Mouse (Mus musculus) forebrain, embryonic 16.5 days (tissue): ENCODE measurements around the gene Dnah8. TPM values are rescaled to one million over a fixed set of nuclear protein-coding genes. Genes with fewer than 3 reads are reported as not detected.

ENCODE experiments used
- ATAC-seq: fragments of 200-750 bp; cut with Nextera tagmentation; 2 replicates; pipeline ENCODE4 v1.8.0; 2017; ENCODE audit warnings: mild to moderate bottlenecking, moderate library complexity
- H3K27ac ChIP-seq: fragments of 300-500 bp; sonication (generic); 2 replicates; pipeline ENCODE4 v1.5.1; 2014; ENCODE audit warnings: low read length, control low read depth
- H3K27me3 ChIP-seq: fragments of 300-500 bp; sonication (generic); replicated peaks from 2 replicates; pipeline ENCODE4 v1.6.1; 2014; ENCODE audit warnings: low read length; ENCODE audit not compliant: control insufficient read depth, insufficient read depth
- H3K36me3 ChIP-seq: fragments of 300-500 bp; sonication (generic); 2 replicates; pipeline ENCODE4 v1.6.1; 2014; ENCODE audit not compliant: control insufficient read depth, insufficient read depth
- H3K4me1 ChIP-seq: fragments of 300-500 bp; sonication (generic); replicated peaks from 2 replicates; pipeline ENCODE4 v1.6.1; 2014; ENCODE audit warnings: low read length; ENCODE audit not compliant: control insufficient read depth, insufficient read depth
- H3K4me2 ChIP-seq: fragments of 300-500 bp; sonication (generic); 2 replicates; pipeline ENCODE4 v1.6.1; 2014; ENCODE audit warnings: mild to moderate bottlenecking, low read length, control low read depth
- H3K4me3 ChIP-seq: fragments of 300-500 bp; sonication (generic); replicated peaks from 2 replicates; pipeline ENCODE4 v1.5.1; 2014; ENCODE audit warnings: mild to moderate bottlenecking, low read length, control low read depth
- H3K9ac ChIP-seq: fragments of 300-500 bp; sonication (generic); replicated peaks from 2 replicates; pipeline ENCODE4 v1.6.1; 2014; ENCODE audit warnings: low read depth, low read length, control low read depth
- H3K9me3 ChIP-seq: fragments of 300-500 bp; sonication (generic); 2 replicates; pipeline ENCODE4 v1.6.1; 2016; ENCODE audit warnings: low read length; ENCODE audit not compliant: control insufficient read depth
- WGBS: fragments of 180-500 bp; shearing (Covaris S2); extraction: QIAGEN DNeasy Blood & Tissue Kit; methylation state at CpG from one replicate; pipeline ENCODE4 v1.1.7; 2014; 5-methylcytosine and 5-hydroxymethylcytosine counted together
- polyA plus RNA-seq: library from polyadenylated mRNA; unstranded; fragments of >200 nt; fragmentation: Nextera tagmentation; extraction: Ambion mirVana; gene quantifications from 2 replicates; pipeline ENCODE4 v1.2.1, GENCODE M21; 2015

The Dnah8 gene
- polyA plus RNA-seq, 1 experiment from 2014 or later: 1.6 TPM

DNA sequence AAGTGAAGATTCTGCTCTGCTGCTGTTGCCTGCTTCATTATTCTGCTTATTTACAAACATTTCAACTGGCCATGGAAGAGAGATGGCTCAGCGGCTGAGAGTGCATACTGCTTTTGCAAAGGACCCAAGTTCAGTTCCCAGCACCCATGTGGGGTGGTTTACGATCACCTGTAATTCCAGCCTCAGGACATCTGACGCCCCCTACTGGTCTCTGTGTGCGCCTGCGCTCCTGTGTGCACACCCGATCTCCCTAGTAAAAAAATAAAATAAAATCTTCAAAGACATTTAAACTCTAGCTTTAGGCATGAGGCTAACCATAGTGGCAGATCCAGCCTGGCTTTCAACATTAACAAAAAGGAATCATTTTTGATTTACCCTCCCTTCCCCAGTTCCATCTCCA is 48.9 kb downstream of the Dnah8 start:
- Histone ChIP-seq H3K27me3 (no peaks in the 10 kb centered on the region), H3K4me1 (peaks cover 11% of the 10 kb centered on the region; the same call in 1 of the 2 replicates), H3K27ac (no peak overlapping the region), H3K9me3 (no peaks in the 10 kb centered on the region), H3K9ac (no peak overlapping the region), H3K4me3 (no peak overlapping the region), H3K36me3 (no peaks in the 10 kb centered on the region), H3K4me2 (no peak overlapping the region)
- ATAC-seq: no peak
- WGBS: 88% methylated on average over 6 of the region's 6 CpGs

DNA sequence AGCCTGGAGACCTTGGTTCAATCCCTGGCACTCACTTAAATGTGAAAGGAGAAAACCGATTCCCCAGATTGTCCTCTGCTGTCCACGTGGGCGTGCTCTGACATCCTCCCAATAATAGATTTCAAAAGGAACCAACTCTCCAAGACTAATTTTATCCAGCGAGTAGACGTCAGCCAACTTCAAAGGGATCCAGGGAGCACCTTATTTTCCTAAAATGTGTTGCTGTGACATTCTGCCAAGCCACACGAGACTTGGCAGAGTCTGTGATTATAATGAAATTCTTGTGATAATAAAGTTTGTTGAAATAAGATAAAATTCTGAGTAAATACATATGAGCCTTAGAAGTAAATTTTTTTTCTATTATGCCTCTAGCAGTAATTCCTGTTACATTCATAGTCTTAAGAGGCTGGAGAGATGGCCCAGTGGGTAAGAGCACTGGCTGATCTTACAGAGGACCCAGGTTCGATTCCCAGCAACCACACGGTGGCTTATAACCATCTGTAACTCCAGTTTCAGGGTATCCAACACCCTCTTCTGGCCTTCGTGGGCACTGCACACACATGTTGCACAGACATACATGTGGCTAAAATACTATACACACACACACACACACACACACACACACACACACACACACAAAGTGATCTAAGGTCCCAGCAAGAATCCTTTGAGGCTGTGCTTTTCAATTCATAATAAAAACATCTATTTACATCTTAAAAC is 51.0 kb downstream of the Dnah8 start:
- H3K36me3 ChIP-seq: no peaks in the 10 kb centered on the region
- no peaks in the 10 kb centered on the region for H3K9me3 ChIP-seq
- peaks cover 7% of the 10 kb centered on the region; the same call in 1 of the 2 replicates for H3K4me1 ChIP-seq
- no peak overlapping the region for H3K4me2 ChIP-seq
- no peak overlapping the region for H3K4me3 ChIP-seq
- H3K27ac ChIP-seq: no peak overlapping the region
- no peaks in the 10 kb centered on the region for H3K27me3 ChIP-seq
- WGBS: 78% methylated on average over 9 of the region's 9 CpGs
- no peak for ATAC-seq
- no peak overlapping the region for H3K9ac ChIP-seq

DNA sequence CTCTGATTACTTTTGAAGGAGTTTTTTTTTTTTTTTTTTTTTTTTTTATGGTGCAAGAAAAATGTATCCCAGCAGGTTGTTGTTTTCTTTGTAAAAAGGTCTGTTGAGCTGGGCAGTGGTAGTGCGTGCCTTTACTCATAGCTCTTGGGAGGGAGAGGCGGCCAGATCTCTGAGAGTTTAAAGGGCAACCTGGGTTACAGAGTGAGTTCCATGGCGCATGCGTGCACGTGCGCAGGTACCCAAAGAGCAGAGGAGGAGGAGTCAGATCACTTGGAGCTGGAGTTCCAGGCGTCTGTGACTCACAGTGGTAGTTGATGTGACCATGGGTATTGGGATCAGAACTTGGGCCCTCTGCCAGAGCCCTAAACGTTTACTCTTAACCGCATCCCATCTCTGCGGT is 54.4 kb downstream of the Dnah8 start:
- H3K4me3 ChIP-seq: no peak overlapping the region
- 90% methylated on average over 10 of the region's 10 CpGs for WGBS
- H3K4me2 ChIP-seq: no peak overlapping the region
- H3K9me3 ChIP-seq: no peaks in the 10 kb centered on the region
- H3K9ac ChIP-seq: no peak overlapping the region
- no peaks in the 10 kb centered on the region for H3K4me1 ChIP-seq
- no peak overlapping the region for H3K27ac ChIP-seq
- no peaks in the 10 kb centered on the region for H3K36me3 ChIP-seq
- H3K27me3 ChIP-seq: no peaks in the 10 kb centered on the region
- ATAC-seq: no peak

DNA sequence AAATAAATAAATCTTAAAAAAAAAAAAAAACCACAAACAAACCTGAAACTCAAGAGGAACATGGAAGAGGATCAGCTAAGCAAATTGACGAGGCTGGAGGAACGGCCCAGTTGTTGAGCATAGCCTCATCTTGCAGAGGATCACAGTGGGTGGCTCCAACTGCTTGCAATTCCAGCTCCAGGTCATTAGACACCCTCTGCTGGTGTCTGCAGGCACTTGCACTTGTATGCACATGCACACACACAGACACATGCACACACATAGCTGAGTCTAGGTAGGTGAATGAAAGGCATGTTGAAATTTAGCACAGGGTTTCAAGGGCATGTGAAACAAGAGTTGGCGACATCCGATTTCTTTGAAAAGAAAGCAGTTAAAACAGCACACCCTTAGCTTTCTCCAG is 55.5 kb downstream of the Dnah8 start:
- Histone ChIP-seq H3K9me3 (no peaks in the 10 kb centered on the region), H3K4me3 (no peak overlapping the region), H3K4me2 (no peak overlapping the region), H3K27me3 (no peaks in the 10 kb centered on the region), H3K4me1 (no peaks in the 10 kb centered on the region), H3K36me3 (no peaks in the 10 kb centered on the region), H3K9ac (no peak overlapping the region), H3K27ac (no peak overlapping the region)
- ATAC-seq: no peak
- WGBS: 95% methylated on average over 4 of the region's 4 CpGs

DNA sequence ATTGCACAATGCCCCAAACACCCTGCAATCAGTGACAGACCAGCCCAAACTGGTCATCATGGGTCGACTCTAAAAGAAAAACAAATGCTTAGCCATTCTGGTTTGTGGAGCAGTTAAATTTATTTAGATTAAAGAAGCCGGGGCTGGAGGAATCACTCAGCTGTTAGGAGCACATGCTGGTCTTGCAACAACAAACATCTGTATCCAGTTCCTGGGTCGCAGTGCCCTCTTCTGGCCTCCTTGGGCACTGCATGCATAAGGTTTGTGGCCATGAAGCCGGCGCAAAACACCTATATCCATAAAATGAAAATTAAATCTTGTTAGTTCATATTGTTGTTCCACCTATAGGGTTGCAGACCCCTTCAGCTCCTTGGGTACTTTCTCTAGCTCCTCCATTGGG is 57.5 kb downstream of the Dnah8 start:
- Histone ChIP-seq H3K4me2 (no peak overlapping the region), H3K27me3 (no peaks in the 10 kb centered on the region), H3K4me3 (no peak overlapping the region), H3K36me3 (no peaks in the 10 kb centered on the region), H3K27ac (no peak overlapping the region), H3K4me1 (no peaks in the 10 kb centered on the region), H3K9ac (no peak overlapping the region), H3K9me3 (no peaks in the 10 kb centered on the region)
- 35% methylated on average over 5 of the region's 5 CpGs for WGBS
- ATAC-seq: no peak

DNA sequence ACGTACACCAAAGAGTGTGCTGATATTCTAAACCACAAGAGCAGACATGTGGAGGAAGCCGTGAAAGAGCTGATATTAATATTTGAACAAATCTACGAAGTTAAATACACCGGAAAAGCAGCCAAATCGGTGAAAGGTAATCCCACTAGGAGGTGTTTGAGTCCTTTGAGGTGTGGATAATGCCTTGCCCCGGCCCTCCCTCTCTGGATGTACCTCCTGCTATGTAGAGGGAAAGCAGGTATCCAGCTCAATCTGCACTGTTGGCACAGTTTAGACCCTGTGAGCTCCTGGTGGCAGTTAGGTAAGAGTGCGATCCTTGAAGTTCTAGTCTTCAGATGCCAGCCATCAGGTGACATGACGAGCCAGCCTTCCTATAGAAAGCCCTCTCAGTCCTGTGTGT is 66.0 kb downstream of the Dnah8 start:
- no peak for ATAC-seq

DNA sequence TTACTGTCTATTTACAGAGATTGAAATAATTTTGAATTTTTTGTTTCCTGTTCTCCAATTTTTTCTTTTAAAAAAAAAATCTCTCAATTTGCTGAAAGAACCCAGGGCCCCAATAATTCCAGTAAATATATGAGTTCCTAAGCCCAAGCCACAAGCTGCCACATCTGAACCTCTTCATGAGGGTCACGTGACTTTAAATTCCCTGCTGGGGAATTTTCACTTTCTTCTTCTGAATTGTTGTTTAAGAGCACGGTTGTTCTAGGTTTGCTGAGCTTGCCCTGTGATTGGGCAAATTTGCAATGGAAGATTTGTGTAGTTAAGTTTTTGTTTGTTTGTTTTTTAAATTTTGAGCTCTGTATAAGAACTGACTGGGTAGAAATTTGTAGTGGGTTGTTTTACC is 67.3 kb downstream of the Dnah8 start:
- Histone ChIP-seq H3K27me3 (no peaks in the 10 kb centered on the region), H3K36me3 (no peaks in the 10 kb centered on the region), H3K27ac (no peak overlapping the region), H3K9ac (no peak overlapping the region), H3K4me1 (no peaks in the 10 kb centered on the region), H3K4me2 (no peak overlapping the region), H3K4me3 (no peak overlapping the region), H3K9me3 (no peaks in the 10 kb centered on the region)
- no peak for ATAC-seq
- WGBS: 66% methylated on average over 2 of the region's 2 CpGs

More for the DNA sequence above, 66.0 kb downstream of the Dnah8 start:
- Histone ChIP-seq H3K4me1 (no peaks in the 10 kb centered on the region), H3K27ac (no peak overlapping the region), H3K9me3 (no peaks in the 10 kb centered on the region), H3K9ac (no peak overlapping the region), H3K27me3 (no peaks in the 10 kb centered on the region), H3K4me2 (no peak overlapping the region), H3K36me3 (no peaks in the 10 kb centered on the region), H3K4me3 (no peak overlapping the region)
- 81% methylated on average over 8 of the region's 8 CpGs for WGBS

DNA sequence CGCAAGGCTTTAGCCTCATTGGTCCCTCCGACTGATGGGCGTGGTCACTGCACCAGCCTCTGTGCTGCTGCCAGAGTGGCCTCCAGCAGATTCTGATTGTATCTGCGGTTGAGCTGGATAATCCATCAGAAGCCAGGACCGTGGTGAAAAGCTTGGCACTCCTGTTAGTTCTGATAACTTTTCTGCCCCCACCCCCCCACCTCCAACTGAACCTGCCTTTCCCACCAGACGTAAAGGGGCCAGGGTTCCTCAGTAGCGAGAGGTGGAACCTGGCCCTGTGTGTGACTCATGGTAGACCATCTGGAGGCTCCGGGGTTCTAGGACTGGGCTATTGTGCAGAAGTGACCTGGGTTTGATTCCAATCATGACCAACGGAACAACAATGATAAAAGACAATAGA is 70.1 kb downstream of the Dnah8 start:
- Histone ChIP-seq H3K27me3 (no peaks in the 10 kb centered on the region), H3K36me3 (no peaks in the 10 kb centered on the region), H3K9me3 (no peaks in the 10 kb centered on the region), H3K4me1 (no peaks in the 10 kb centered on the region), H3K27ac (no peak overlapping the region), H3K9ac (no peak overlapping the region), H3K4me3 (no peak overlapping the region), H3K4me2 (no peak overlapping the region)
- no peak for ATAC-seq
- WGBS: 85% methylated on average over 9 of the region's 9 CpGs

DNA sequence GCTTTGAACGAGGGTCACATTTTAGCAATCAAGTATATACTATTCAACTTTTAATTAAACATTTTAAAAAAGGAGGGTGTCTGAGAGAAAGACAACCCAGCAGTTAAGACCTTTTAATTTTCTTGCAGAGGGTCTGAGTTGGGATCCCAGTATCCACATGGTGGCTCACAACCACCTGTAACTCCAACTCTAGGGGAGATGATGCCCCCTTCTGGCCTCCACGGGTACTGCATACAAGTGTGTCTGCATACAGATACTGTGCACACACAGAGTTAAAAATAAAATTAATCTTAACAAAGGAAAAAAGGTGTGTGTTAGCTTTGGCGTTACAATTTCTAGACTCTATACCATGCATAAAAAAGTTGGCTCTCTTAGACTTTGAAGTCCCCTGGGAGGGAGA is 90.6 kb downstream of the Dnah8 start:
- no peaks in the 10 kb centered on the region for H3K4me1 ChIP-seq
- WGBS: 84% methylated on average over 3 of the region's 3 CpGs
- no peaks in the 10 kb centered on the region for H3K9me3 ChIP-seq
- H3K4me3 ChIP-seq: no peak overlapping the region
- H3K27me3 ChIP-seq: no peaks in the 10 kb centered on the region
- no peak overlapping the region for H3K4me2 ChIP-seq
- no peak overlapping the region for H3K9ac ChIP-seq
- no peak for ATAC-seq
- no peak overlapping the region for H3K27ac ChIP-seq
- no peaks in the 10 kb centered on the region for H3K36me3 ChIP-seq

DNA sequence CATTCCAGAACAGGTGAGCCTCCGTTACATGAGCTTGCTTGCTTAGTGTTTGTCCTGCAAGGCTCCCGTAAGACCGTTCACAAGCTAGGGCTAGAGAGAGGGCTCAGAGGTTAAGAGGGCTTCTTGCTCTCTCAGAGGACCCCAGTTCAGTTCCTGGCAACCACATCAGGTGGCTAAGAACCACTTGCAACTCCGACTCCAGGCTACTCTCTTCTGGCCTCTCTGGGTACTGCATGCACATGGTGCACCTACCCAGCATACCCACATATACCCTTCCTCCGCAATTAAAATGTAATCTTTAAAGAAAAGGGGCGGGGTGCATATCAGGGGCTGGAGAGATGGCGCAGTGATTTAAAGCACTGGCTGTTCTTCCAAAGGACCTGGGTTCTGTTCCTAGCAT is 94.0 kb downstream of the Dnah8 start:
- Histone ChIP-seq H3K4me3 (no peak overlapping the region), H3K27ac (no peak overlapping the region), H3K9me3 (no peaks in the 10 kb centered on the region), H3K9ac (no peak overlapping the region), H3K4me2 (no peak overlapping the region), H3K36me3 (no peaks in the 10 kb centered on the region), H3K4me1 (no peaks in the 10 kb centered on the region), H3K27me3 (no peaks in the 10 kb centered on the region)
- no peak for ATAC-seq
- 91% methylated on average over 7 of the region's 7 CpGs for WGBS
